Mouse (Mus musculus): Measurements from ENCODE around the gene Rhbdd1.

DNA sequence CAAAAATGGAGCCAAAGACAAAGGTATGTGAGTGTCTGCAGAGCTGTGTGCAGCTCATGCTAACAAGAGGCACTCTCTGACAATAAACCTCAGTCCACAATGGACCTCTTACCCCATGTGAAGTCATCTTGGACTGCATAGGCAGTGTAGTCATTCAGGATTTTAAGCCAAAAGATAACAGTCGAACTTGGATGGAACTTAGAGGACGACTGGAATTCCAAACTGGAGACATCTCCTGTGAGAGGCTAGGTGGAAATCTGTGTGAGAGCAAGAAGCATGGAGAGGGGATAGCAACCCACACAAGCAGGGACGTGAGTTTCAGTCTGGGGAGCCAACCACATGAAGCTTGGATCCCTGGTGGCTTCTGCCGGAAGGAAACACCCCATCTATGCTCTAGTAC, 133.6 kb downstream of the Rhbdd1 start:
- no peak for TF ChIP-seq POLR2A (IDR thresholded peaks at IDR 0.05; ENCODE audit: borderline replicate concordance, insufficient read depth, low read length)
- TF ChIP-seq CTCF (IDR thresholded peaks at IDR 0.05; ENCODE audit: borderline replicate concordance, insufficient read depth, low read depth, low read length): no peak
